Comparison of ENCODE assay signal across 8 mouse cellular contexts in genomic region chr12:98627392-98628259, GRCm38 (mm10). TPM values are rescaled to one million over a fixed set of nuclear protein-coding genes. Genes with fewer than 3 reads are reported as not detected.
A peak's percentile ranks its signal among the peaks of the same experiment; 100 is the strongest.
DNase-seq lines count a peak whose midpoint lies in the region; ATAC-seq and TF ChIP-seq lines count a peak whose summit lies in the region.

Gene Spata7, plus strand, starts transcription at chr12:98628157.

- peak within 1 kb of the TSS; percentile 72 for H3K4me3 ChIP-seq in C2C12 (ENCODE audit: insufficient read depth, poor library complexity, severe bottlenecking)
- H3K4me3 ChIP-seq in embryonic fibroblast, embryonic 13.5 days (ENCODE audit: insufficient read depth, low read length) = peak within 1 kb of the TSS; percentile 90
- H3K4me3 ChIP-seq in heart, embryonic 10.5 days = peak within 1 kb of the TSS; percentile 87
- H3K4me3 ChIP-seq in kidney, embryonic 14.5 days (ENCODE audit: low read length) = peak within 1 kb of the TSS; percentile 84
- H3K4me3 ChIP-seq in limb, embryonic 14.5 days (replicated peaks; ENCODE audit: low read length) = peak within 1 kb of the TSS; percentile 65
- peak within 1 kb of the TSS; percentile 93 for H3K4me3 ChIP-seq in midbrain, embryonic 16.5 days (ENCODE audit: low read depth, low read length)
- H3K4me3 ChIP-seq in spleen, adult 2 months (ENCODE audit: extremely low read depth, insufficient read depth, insufficient read length) = peak within 1 kb of the TSS; percentile 85

- peaks cover 5% of the 10 kb centered on the region for H3K36me3 ChIP-seq in C2C12 (ENCODE audit: control insufficient read depth, insufficient read depth)
- 0 out of 2 replicates have a peak, but pooled peaks cover under 1% of the 10 kb centered on the region for H3K36me3 ChIP-seq in heart, embryonic 10.5 days
- H3K36me3 ChIP-seq in kidney, embryonic 14.5 days (ENCODE audit: control insufficient read depth, insufficient read depth, low read length) = no peaks in the 10 kb centered on the region; the same call in 1 of the 2 replicates
- peaks cover 2% of the 10 kb centered on the region; the same call in 1 of the 2 replicates for H3K36me3 ChIP-seq in limb, embryonic 14.5 days (ENCODE audit: control insufficient read depth, insufficient read depth, low read length)
- 0 out of 2 replicates have a peak, but pooled peaks cover 4% of the 10 kb centered on the region for H3K36me3 ChIP-seq in midbrain, embryonic 16.5 days (ENCODE audit: control insufficient read depth, insufficient read depth, low read length)
- H3K36me3 ChIP-seq in spleen, adult 2 months (ENCODE audit: control insufficient read depth, insufficient read depth, low read length) = no peaks in the 10 kb centered on the region

- TF ChIP-seq CTCF in C2C12 (IDR thresholded peaks at IDR 0.05; ENCODE audit: control insufficient read depth, insufficient read depth, insufficient read length) = no peak
- no peak for TF ChIP-seq CTCF in embryonic fibroblast, embryonic 13.5 days (IDR thresholded peaks at IDR 0.05; ENCODE audit: borderline replicate concordance, insufficient read depth, low read length)
- TF ChIP-seq CTCF in spleen, adult 2 months (IDR thresholded peaks at IDR 0.05; ENCODE audit: extremely low read depth, insufficient read depth, insufficient read length, insufficient replicate concordance) = no peak

- H3ac ChIP-seq in C2C12 (ENCODE audit: control insufficient read depth, insufficient read length, low read depth) = peak within 1 kb of the TSS; percentile 78

- ATAC-seq in kidney, embryonic 14.5 days (ENCODE audit: low FRiP score, low TSS enrichment) = peak; percentile 97
- ATAC-seq in limb, embryonic 14.5 days (ENCODE audit: low FRiP score, low read depth) = peak; percentile 96
- peak; percentile 92 for ATAC-seq in midbrain, embryonic 16.5 days

- H3K79me3 ChIP-seq in C2C12 (ENCODE audit: low read depth) = peaks cover 5% of the 10 kb centered on the region

- no peaks in the 10 kb centered on the region for H3K9me3 ChIP-seq in heart, embryonic 10.5 days
- peaks cover 4% of the 10 kb centered on the region for H3K9me3 ChIP-seq in kidney, embryonic 14.5 days (ENCODE audit: control insufficient read depth, low read length)
- no peaks in the 10 kb centered on the region for H3K9me3 ChIP-seq in limb, embryonic 14.5 days (ENCODE audit: control insufficient read depth, low read length)
- peaks cover 3% of the 10 kb centered on the region; the same call in 1 of the 2 replicates for H3K9me3 ChIP-seq in midbrain, embryonic 16.5 days (replicated peaks; ENCODE audit: control insufficient read depth, low read length, poor library complexity, severe bottlenecking)

- H3K27ac ChIP-seq in embryonic fibroblast, embryonic 13.5 days (ENCODE audit: insufficient read depth, low read length) = no peak within 1 kb of the TSS
- peak within 1 kb of the TSS; percentile 87 for H3K27ac ChIP-seq in heart, embryonic 10.5 days
- H3K27ac ChIP-seq in kidney, embryonic 14.5 days (ENCODE audit: low read depth, low read length) = no peak within 1 kb of the TSS; the same call in 1 of the 2 replicates
- no peak within 1 kb of the TSS for H3K27ac ChIP-seq in limb, embryonic 14.5 days (replicated peaks; ENCODE audit: low read depth, low read length)
- H3K27ac ChIP-seq in midbrain, embryonic 16.5 days (ENCODE audit: low read length) = peak within 1 kb of the TSS; percentile 77
- H3K27ac ChIP-seq in spleen, adult 2 months (ENCODE audit: insufficient read depth, low read length) = no peak within 1 kb of the TSS

- peak; percentile 93 for DNase-seq in brain, adult 2 months (ENCODE audit: low read depth, low spot score)
- peak; percentile 96 for DNase-seq in heart, embryonic 10.5 days (ENCODE audit: low spot score)
- DNase-seq in limb, embryonic 14.5 days (ENCODE audit: low spot score) = peak; percentile 89
- DNase-seq in spleen, adult 2 months (ENCODE audit: low read depth in 1 of 2, low spot score in 2 of 2) = peak; percentile 42 to 61

- peak within 1 kb of the TSS; percentile 43 for H3K4me2 ChIP-seq in kidney, embryonic 14.5 days (replicated peaks; ENCODE audit: low read depth, low read length)
- H3K4me2 ChIP-seq in limb, embryonic 14.5 days (replicated peaks; ENCODE audit: low read depth, low read length, severe bottlenecking) = peak within 1 kb of the TSS; percentile 64
- peak within 1 kb of the TSS; percentile 69 for H3K4me2 ChIP-seq in midbrain, embryonic 16.5 days (ENCODE audit: low read length)

- no peaks in the 10 kb centered on the region for H3K27me3 ChIP-seq in C2C12 (ENCODE audit: control insufficient read depth, insufficient read depth, insufficient read length)
- H3K27me3 ChIP-seq in heart, embryonic 10.5 days (ENCODE audit: insufficient read depth, poor library complexity, severe bottlenecking) = no peaks in the 10 kb centered on the region
- no peaks in the 10 kb centered on the region for H3K27me3 ChIP-seq in kidney, embryonic 14.5 days (ENCODE audit: control insufficient read depth, insufficient read depth, low read length)
- H3K27me3 ChIP-seq in limb, embryonic 14.5 days (ENCODE audit: control insufficient read depth, insufficient read depth, low read length) = no peaks in the 10 kb centered on the region
- H3K27me3 ChIP-seq in midbrain, embryonic 16.5 days (ENCODE audit: control insufficient read depth, insufficient read depth, low read depth, low read length) = no peaks in the 10 kb centered on the region
- H3K27me3 ChIP-seq in spleen, adult 2 months (ENCODE audit: control insufficient read depth, insufficient read depth, low read length) = no peaks in the 10 kb centered on the region

- H3K79me2 ChIP-seq in C2C12 (ENCODE audit: control insufficient read depth, insufficient read depth) = peaks cover 9% of the 10 kb centered on the region

- H3K9ac ChIP-seq in kidney, embryonic 14.5 days (ENCODE audit: low read depth, low read length) = peak within 1 kb of the TSS; percentile 66
- H3K9ac ChIP-seq in limb, embryonic 14.5 days (ENCODE audit: low read depth, low read length, severe bottlenecking) = peak within 1 kb of the TSS; percentile 63
- peak within 1 kb of the TSS; percentile 86 for H3K9ac ChIP-seq in midbrain, embryonic 16.5 days (ENCODE audit: low read depth, low read length)

- WGBS in heart, embryonic 10.5 days = 2% methylated on average over 32 of the region's 32 CpGs
- WGBS in kidney, embryonic 14.5 days = 4% methylated on average over 32 of the region's 32 CpGs
- 4% methylated on average over 32 of the region's 32 CpGs for WGBS in limb, embryonic 14.5 days
- WGBS in midbrain, embryonic 16.5 days = 4% methylated on average over 31 of the region's 32 CpGs
- WGBS in spleen, adult 2 months = 6% methylated on average over 32 of the region's 32 CpGs

- TF ChIP-seq POLR2A in embryonic fibroblast, embryonic 13.5 days (IDR thresholded peaks at IDR 0.05; ENCODE audit: low read depth, low read length) = peak; percentile 38; the same call in 1 of the 2 replicates
- 0 out of 2 replicates have a peak, but pooled peaks have one; percentile 5 for TF ChIP-seq POLR2A in limb, embryonic 14.5 days (IDR thresholded peaks at IDR 0.05; ENCODE audit: borderline replicate concordance, extremely low read depth, insufficient read depth, insufficient read length)
- no peak for TF ChIP-seq POLR2A in spleen, adult 2 months (IDR thresholded peaks at IDR 0.05; ENCODE audit: low read depth, low read length)

- H3K4me1 ChIP-seq in embryonic fibroblast, embryonic 13.5 days (ENCODE audit: control insufficient read depth, insufficient read depth, low read length) = no peaks in the 10 kb centered on the region; the same call in 1 of the 2 replicates
- H3K4me1 ChIP-seq in heart, embryonic 10.5 days = peaks cover 5% of the 10 kb centered on the region
- peaks cover 4% of the 10 kb centered on the region; the same call in 1 of the 2 replicates for H3K4me1 ChIP-seq in kidney, embryonic 14.5 days (ENCODE audit: control insufficient read depth, insufficient read depth, low read length)
- H3K4me1 ChIP-seq in limb, embryonic 14.5 days (ENCODE audit: control insufficient read depth, insufficient read depth, low read length) = peaks cover 4% of the 10 kb centered on the region; the same call in 1 of the 2 replicates
- peaks cover 13% of the 10 kb centered on the region; the same call in 1 of the 2 replicates for H3K4me1 ChIP-seq in midbrain, embryonic 16.5 days (ENCODE audit: control insufficient read depth, insufficient read depth, low read length)
- no peaks in the 10 kb centered on the region for H3K4me1 ChIP-seq in spleen, adult 2 months (ENCODE audit: control insufficient read depth, insufficient read depth, insufficient read length)

TF ChIP-seq in C2C12, 6 proteins besides CTCF, POLR2A, EP300 and RAD21:
- TF ChIP-seq MAX (IDR thresholded peaks at IDR 0.05) (no peak), CEBPB (IDR thresholded peaks at IDR 0.05; ENCODE audit: low read depth) (no peak), FOSL1 (IDR thresholded peaks at IDR 0.05; ENCODE audit: insufficient read depth, low read length, poor library complexity, severe bottlenecking) (no peak), MYOD1 (IDR thresholded peaks at IDR 0.05; ENCODE audit: control insufficient read depth, insufficient read length, low read depth) (no peak)

RNA-seq across cellular contexts. Expression of gene Spata7, which starts in this region (rescaled TPM):
- 2.7 TPM for polyA plus RNA-seq in C2C12 (2012; fragmentation: generic; extraction: Trizol)
- 8.3 and 10.2 TPM in 2 replicates for polyA plus RNA-seq in embryonic fibroblast, embryonic 13.5 days (2011; ENCODE audit: insufficient read length, low read depth, missing spikeins)
- polyA plus RNA-seq in heart, embryonic 10.5 days (2016; fragmentation: Nextera tagmentation; extraction: Ambion mirVana) = 12.2 and 14.2 TPM in 2 replicates
- 18.6 and 18.7 TPM in 2 replicates for polyA plus RNA-seq in kidney, embryonic 14.5 days (2014; fragmentation: Nextera tagmentation; extraction: Ambion mirVana)
- 7.7 and 8.4 TPM in 2 replicates for polyA plus RNA-seq in limb, embryonic 14.5 days (2012; rRNA removed)
- 12.5 and 15.3 TPM in 2 replicates for polyA plus RNA-seq in limb, embryonic 14.5 days (2014; fragmentation: Nextera tagmentation; extraction: Ambion mirVana)
- 35.7 and 37.7 TPM in 2 replicates for polyA plus RNA-seq in midbrain, embryonic 16.5 days (2015; fragmentation: Nextera tagmentation; extraction: Ambion mirVana)
- polyA plus RNA-seq in spleen, adult 2 months (2012; rRNA removed) = 0.54 and 0.81 TPM in 2 replicates

Comparison
In these comparisons a context has a peak if more than half of its experiments do, and no peak if none do; other contexts are left out.
1. Peak in DNase-seq and H3K4me3 ChIP-seq in spleen, adult 2 months; RNA of the gene not detected or under 1 TPM.
2. H3K27ac ChIP-seq: peak in heart, embryonic 10.5 days (single experiment) and midbrain, embryonic 16.5 days (single experiment); none in embryonic fibroblast, embryonic 13.5 days (single experiment), kidney, embryonic 14.5 days (single experiment), limb, embryonic 14.5 days (single experiment) and spleen, adult 2 months (single experiment).
3. Peak in every context shown above with its lines, with median percentiles within 50 percentile points of each other: H3K4me3 ChIP-seq, DNase-seq, ATAC-seq, H3K4me2 ChIP-seq and H3K9ac ChIP-seq.